Mouse (Mus musculus) A20 (cell line): ENCODE data around the gene Camk2n2.

ENCODE experiments used
- DNase-seq: peaks from one replicate; pipeline ENCODE4 v3.0.0-alpha.2; 2011; ENCODE audit warnings: low read depth, low spot score

The Camk2n2 gene

DNA sequence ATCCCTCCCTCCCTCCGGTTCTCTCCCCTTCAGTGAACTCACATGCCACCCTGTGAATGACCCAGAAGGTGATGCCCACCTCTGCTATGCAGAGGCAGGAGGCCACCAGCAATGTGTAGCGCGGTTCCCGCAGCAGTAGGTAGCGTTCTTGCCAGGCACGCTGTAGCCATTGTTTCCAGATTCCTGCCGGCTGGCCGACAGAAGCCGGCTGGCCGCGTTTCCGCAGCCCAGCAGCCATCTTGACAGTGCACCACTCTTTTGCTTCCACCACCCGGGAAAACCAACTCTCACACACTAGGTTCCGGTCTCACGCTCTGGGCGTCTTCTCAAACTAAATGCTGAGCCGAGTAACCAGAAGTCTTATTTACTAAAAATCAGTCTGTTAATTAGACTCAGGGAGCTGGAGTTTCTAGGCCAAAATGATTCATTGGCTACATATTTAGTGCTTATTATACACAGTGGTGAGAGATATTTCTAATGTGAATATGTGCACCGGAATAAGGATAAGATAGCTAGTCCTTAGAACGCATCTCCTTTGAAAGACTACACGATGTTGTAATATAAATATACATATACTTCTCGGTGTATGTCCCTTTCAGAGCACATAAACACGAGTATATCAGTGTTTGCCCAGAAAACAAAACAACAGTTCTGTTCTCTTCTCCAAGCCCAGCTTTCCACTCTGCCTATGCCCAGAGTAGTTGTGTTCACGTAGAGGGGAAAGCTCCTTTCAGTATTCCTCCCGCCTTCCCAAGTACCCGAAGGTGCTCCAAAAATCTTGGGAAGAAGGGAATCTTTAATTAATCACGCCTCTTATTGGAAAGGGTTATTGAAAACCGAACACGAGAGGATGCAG lies 10.4 kb downstream of the Camk2n2 start:
- peak; percentile 93 for DNase-seq

DNA sequence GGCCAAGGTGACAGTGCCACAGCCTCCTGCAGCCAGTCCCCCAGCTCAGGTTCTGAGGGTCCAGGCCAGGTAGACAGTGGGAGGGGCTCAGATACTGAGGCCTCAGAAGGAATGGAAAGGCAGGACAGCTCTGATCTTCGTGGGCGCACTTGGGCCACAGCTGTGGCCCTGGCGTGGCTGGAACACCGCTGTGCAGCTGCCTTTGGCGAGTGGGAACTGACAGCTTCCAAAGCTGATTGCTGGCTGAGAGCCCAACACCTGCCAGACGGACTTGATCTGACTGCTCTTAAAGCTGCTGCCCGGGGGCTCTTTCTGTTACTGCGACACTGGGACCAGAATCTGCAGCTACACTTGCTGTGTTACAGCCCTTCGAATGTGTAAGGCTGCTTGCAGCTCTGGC lies 16.4 kb downstream of the Camk2n2 start:
- no peak for DNase-seq

DNA sequence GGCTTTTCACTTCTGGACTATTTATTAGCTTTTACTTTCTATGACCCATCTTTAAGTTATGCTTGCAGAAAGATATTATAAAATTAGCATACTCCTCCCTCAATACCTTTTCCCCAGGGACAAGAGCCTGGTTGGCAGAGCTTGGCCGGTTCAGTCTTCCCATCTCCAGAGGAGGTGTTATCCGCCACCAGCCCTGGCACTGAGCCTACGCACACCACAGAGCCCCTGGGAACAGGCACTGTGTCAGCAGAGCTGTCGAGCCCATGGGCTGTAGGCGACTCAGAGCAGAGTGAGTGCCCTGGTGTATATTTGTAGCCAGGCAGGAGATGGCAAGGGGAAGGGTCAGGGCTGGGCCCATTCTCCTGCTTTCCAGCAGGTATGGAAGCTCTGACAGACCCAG lies 20.6 kb downstream of the Camk2n2 start:
- DNase-seq = no peak

DNA sequence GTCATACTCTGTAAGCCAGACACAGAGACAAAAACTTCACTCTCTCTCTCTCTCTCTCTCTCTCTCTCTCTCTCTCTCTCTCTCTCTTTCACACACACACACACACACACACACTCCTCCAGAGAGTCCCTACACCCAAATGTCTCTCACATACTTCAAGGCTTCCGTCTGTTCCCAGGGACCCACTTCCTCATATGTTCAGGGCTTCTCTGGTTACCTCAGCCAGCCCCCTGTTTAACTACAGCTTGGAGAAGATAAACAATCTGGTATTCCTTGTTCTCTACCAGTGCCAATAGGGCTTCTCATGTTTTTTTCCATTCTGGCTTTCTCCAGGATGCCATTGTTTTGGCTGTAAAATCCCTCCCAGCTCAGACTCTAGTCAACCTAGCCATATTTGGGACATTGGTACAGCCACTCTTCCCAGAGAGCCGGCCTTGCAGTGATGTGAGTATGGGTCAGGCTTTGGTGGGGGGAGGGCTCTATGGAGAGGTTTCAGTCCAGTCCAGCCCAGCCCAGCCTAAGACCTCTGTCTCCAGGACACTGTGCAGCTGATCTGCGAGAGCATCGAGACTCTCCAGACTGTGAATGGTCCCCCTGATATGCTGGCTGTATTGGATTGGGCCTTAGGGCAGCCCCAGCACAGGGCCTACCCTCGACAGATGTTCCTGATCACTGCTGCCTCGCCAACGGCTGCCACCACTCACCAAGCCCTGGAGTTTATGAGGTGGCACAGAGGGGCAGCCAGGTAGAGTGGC lies 24.2 kb downstream of the Camk2n2 start:
- no peak for DNase-seq

DNA sequence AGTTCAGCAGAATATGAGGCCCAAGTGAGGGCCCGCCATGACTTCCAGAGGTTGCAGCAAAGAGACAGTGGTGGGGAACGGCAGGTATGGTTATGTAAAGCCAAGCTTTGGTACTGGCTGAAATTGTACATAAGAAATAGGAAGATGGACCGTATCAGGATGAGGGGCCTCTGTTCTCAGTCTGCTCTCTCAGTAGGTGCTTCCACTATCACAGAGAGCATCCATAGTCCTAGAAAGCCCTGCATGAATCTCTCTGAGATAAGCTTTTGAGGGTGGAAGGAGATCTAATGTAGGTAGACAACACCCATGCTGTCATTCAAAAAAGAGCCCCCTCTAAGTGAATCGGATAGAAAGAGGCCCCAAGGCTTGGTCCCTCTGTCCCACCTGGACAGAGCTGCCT lies 25.4 kb downstream of the Camk2n2 start:
- DNase-seq = no peak

DNA sequence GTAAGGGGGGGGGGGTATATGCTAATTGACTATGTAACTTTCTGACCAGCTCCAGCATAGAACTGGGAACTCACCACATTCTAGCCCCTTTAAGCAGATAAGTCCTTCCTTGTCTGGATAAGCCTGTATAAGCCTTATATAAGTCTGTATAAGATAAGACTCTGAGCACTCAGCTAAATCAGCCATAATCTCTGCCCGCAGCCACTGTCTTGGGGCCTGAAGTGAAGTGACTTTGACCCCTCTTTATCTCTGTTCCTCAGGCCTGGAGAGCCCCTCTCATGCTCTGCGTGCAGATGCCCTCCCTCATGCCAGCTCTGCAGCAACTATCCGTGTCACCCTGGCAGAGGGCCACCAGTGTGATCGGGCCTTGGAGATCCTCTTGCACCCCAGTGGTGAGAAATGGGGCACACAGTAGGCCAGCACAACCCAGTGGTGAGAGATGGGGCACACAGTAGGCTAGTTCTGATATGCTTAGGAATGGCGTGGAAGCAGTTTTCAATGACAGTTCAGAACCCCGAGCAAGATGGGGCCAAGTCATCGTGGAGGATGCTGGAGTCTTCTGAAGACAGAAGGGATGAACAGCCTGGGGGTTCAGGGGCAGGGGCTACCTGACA lies 25.9 kb downstream of the Camk2n2 start:
- DNase-seq = no peak

DNA sequence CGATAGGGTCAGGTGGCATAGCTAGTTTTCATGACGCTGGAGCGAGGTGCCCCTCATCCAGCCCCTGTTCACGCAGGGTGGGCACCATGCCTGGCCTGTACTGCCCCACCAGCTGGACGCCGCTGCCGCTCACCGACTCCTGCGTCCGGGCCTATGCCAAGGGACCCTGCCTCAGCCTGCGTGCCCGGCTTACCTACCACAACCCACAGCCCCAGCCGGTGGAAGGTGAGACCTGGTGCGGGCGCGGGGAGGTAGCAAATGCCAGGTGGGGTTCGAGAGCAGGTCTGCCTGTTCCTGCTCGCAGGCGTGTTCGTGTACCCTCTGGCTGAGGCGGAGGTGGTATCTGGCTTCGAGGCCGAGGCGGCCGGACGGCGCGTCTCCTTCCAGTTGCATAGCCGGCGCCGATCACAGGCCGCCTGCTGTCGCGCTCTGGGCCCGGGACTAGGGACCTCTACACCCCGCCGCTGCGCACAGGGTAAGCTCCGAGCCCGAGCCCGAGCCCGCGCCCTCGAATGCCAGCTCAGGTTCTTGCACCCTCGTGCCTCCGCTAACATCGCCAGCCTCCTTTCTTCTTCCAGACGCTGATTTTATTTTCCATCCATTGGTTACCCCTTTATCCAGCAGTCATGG lies 29.9 kb downstream of the Camk2n2 start:
- DNase-seq = no peak

DNA sequence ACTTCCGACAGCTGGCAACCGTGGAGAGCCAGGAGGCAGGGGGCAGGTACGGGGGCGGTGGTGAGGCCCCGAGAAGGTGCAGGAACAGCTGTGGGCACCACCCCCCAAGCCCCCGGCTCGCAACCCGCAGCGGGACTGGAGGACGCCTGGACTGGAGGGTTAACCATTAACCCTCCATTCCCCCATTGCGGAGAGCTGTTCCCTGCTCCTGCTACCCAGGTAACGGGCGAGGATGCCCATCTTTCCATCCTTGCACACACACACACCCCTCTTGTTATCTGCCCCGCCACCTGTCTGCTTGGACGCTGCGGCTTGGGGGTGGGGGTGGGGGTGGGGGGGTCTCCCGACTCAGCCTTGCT lies 30.4 kb downstream of the Camk2n2 start:
- DNase-seq = no peak

DNA sequence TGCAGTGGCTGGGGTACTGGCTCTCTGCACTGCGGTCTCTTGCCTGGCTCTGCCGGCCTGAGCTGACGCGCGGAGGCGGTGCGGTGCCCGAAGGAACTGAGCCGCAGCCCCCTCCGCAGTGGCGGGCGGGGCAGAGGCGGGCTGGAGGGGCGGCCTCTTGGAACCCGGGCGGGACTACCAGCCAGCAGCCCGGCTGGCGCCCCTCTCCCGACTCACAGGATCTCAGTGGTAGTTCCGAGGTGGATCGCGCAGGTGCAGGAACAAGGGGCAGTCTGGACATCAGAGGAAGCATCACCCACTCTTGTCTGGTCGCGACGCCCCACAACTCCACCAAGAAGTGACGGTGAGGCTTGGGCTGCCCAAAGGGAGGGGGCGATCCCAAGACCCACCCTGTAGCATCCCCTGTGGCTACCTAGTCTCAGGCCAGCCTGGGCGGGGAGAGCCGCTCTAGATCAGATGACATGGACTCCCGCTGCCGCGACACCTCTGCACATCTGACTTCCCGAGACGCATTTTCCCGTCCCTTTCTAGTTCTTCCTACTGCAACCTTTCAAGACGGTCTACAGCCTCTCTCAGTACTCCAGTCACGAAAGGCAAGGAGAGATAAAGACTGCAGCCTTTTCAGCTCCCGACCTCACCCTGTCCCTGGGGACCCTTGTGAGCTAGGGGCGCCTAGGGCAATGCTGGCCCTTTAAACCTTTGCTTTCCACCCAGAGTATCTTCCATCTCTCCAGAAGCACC lies 31.0 kb downstream of the Camk2n2 start:
- DNase-seq = no peak

DNA sequence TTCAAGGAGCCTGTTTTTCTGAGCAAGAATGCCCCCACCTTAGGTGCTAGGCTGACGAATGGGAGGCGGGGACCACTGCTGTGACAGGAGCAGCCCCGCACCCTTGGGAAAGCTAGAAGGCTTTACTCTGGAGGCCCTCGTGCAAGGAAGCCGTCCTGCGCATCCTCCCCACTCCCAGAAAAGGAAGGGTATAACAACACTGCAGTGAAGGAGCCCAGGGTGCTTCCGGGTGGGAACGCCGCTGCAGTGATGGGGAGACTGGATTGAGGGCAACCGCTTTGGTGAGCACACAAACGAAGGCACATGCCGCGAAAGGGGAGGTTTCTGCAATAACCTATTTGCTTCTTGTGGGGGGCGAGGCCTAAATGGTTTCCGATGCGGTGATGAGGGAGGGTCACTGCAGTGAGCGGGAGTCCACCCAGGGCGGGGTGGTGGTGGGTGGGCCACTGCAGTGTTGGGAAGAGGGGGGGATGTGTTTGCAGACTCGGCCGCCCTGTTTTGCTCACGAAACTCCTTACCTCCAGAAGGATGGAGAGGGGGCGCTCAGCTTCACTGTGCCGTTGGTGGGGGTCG lies 31.6 kb downstream of the Camk2n2 start, which contains the start of gene Vwa5b2:
TSS of gene Vwa5b2 (plus strand) at position 106 of the 573 bp plus-strand sequence.
- DNase-seq = no peak
